Mouse (Mus musculus): ENCODE measurements around the gene Gabbr2. TPM values are rescaled to one million over a fixed set of nuclear protein-coding genes. Genes with fewer than 3 reads are reported as not detected.

Gene Gabbr2
- polyA plus RNA-seq, 1 experiment from 2014 or later: 0.27 TPM

DNA sequence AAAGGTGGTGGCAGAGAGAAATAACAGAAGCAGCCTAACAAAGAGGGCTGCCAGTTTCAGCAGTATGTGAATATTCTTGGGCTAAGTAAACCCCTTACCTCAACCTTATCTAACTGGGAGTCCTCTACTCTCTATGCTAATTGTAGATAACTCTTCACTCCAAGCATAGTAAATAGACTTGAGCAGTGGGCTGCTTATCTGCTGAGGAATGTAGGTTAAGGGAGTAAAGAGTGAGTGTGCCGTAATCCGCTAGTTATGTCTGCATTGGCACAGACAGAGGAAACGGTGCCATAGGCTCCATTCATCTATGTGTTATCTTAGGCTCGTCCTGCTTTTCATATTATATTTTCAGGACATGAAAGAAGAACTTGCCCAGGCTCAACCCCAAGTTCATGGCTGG, 129.0 kb downstream of the Gabbr2 start:
- Histone ChIP-seq H3K27ac (ENCODE audit: low read depth, low read length) (no peak overlapping the region), H3K4me3 (ENCODE audit: low read depth, low read length) (no peak overlapping the region), H3K9ac (ENCODE audit: low read length) (no peak overlapping the region), H3K36me3 (ENCODE audit: control insufficient read depth, insufficient read depth, low read length) (no peaks in the 10 kb centered on the region), H3K4me1 (replicated peaks; ENCODE audit: control insufficient read depth, insufficient read depth, low read length) (0 out of 2 replicates have a peak, but pooled peaks cover 4% of the 10 kb centered on the region), H3K4me2 (ENCODE audit: low read depth, low read length, severe bottlenecking) (no peak overlapping the region), H3K9me3 (ENCODE audit: control insufficient read depth, low read length) (no peaks in the 10 kb centered on the region), H3K27me3 (ENCODE audit: control insufficient read depth, insufficient read depth, low read length) (no peaks in the 10 kb centered on the region)
- ATAC-seq (replicated peaks; ENCODE audit: low FRiP score): no peak
- DNase-seq (ENCODE audit: low spot score): no peak
- 90% methylated on average over 4 of the region's 4 CpGs for WGBS

DNA sequence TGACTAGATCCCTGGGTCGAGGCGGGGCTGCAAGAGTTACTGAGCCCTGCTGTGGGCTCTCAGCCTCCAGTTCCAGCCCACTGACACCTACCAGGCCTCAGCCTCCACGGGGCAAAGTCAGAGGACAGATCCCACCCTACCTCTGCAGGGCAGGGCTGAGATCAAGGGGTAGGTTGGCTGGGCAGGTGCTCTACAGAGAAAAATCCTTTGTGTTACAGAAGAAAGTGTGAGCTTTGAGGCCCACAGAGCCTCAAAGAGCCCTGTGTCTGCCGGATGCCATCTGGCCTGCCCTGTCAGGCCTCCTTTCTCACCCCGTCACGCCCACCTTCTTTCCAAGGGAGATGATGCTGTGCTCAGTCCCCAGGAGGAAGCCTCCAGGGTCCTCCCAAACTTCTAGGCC, 131.1 kb downstream of the Gabbr2 start:
- no peak overlapping the region for H3K4me2 ChIP-seq (ENCODE audit: low read depth, low read length, severe bottlenecking)
- H3K4me1 ChIP-seq (replicated peaks; ENCODE audit: control insufficient read depth, insufficient read depth, low read length): 0 out of 2 replicates have a peak, but pooled peaks cover 4% of the 10 kb centered on the region
- DNase-seq (ENCODE audit: low spot score) (no peak), ATAC-seq (replicated peaks; ENCODE audit: low FRiP score) (no peak)
- no peaks in the 10 kb centered on the region for H3K36me3 ChIP-seq (ENCODE audit: control insufficient read depth, insufficient read depth, low read length)
- peaks cover 3% of the 10 kb centered on the region; the same call in 1 of the 2 replicates for H3K27me3 ChIP-seq (ENCODE audit: control insufficient read depth, insufficient read depth, low read length)
- no peak overlapping the region for H3K4me3 ChIP-seq (ENCODE audit: low read depth, low read length)
- WGBS: 84% methylated on average over 6 of the region's 6 CpGs
- H3K9ac ChIP-seq (ENCODE audit: low read length): no peak overlapping the region
- H3K27ac ChIP-seq (ENCODE audit: low read depth, low read length): no peak overlapping the region
- no peaks in the 10 kb centered on the region for H3K9me3 ChIP-seq (ENCODE audit: control insufficient read depth, low read length)

DNA sequence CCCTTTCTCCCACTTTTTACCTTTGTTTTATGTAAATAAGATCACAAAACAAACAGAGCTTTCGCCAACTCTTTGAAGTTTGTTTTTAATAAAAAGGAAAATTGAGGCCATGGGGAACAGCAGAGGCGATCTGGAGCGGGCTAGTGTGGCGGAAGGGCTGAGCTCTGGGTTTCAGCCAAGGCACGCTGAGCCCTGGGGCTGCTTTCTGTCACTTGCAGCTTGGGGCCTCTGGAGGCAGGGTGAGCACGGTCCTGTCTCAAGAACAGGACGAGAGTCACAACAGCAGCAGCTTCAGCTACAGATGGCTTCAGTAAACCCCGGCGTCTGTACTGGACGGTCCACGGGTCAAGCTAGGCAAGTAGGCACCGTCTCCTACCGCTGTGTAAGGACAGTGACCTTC, 132.8 kb downstream of the Gabbr2 start:
- H3K4me1 ChIP-seq (replicated peaks; ENCODE audit: control insufficient read depth, insufficient read depth, low read length): peaks cover 4% of the 10 kb centered on the region; the same call in 1 of the 2 replicates
- 31% methylated on average over 13 of the region's 13 CpGs for WGBS
- ATAC-seq (replicated peaks; ENCODE audit: low FRiP score) (peak; percentile 28; the same call in 1 of the 2 replicates), DNase-seq (ENCODE audit: low spot score) (peak; percentile 76)
- H3K9me3 ChIP-seq (ENCODE audit: control insufficient read depth, low read length): no peaks in the 10 kb centered on the region
- H3K27ac ChIP-seq (ENCODE audit: low read depth, low read length): no peak overlapping the region
- no peak overlapping the region for H3K4me3 ChIP-seq (ENCODE audit: low read depth, low read length)
- H3K9ac ChIP-seq (ENCODE audit: low read length): no peak overlapping the region
- no peaks in the 10 kb centered on the region for H3K36me3 ChIP-seq (ENCODE audit: control insufficient read depth, insufficient read depth, low read length)
- peaks cover 3% of the 10 kb centered on the region; the same call in 1 of the 2 replicates for H3K27me3 ChIP-seq (ENCODE audit: control insufficient read depth, insufficient read depth, low read length)
- no peak overlapping the region for H3K4me2 ChIP-seq (ENCODE audit: low read depth, low read length, severe bottlenecking)

DNA sequence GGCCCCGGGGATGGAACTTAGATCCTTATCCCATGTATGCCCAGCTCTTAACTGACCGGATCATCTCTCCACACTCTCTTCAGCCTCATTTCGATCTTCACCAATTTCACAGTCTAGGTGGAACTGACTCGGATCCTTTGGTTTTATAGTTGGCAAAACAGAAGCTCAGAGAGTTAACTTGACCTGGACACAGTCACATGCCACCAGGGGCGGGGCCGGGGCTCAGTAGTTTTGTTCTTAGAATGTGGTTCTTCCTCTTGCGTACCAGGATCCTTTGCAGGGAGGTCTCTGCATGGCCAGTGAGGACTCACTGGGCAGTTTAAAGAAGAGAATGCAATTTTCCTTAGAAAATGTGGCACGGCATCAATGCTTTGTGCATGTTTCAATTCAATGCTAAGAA, 135.5 kb downstream of the Gabbr2 start:
- Histone ChIP-seq H3K4me3 (ENCODE audit: low read depth, low read length) (no peak overlapping the region), H3K36me3 (ENCODE audit: control insufficient read depth, insufficient read depth, low read length) (no peaks in the 10 kb centered on the region), H3K4me1 (replicated peaks; ENCODE audit: control insufficient read depth, insufficient read depth, low read length) (peaks cover 4% of the 10 kb centered on the region; the same call in 1 of the 2 replicates), H3K9ac (ENCODE audit: low read length) (no peak overlapping the region), H3K4me2 (ENCODE audit: low read depth, low read length, severe bottlenecking) (no peak overlapping the region), H3K9me3 (ENCODE audit: control insufficient read depth, low read length) (no peaks in the 10 kb centered on the region), H3K27ac (ENCODE audit: low read depth, low read length) (no peak overlapping the region), H3K27me3 (ENCODE audit: control insufficient read depth, insufficient read depth, low read length) (peaks cover 3% of the 10 kb centered on the region; the same call in 1 of the 2 replicates)
- no peak for ATAC-seq (replicated peaks; ENCODE audit: low FRiP score)
- WGBS: 90% methylated on average over 8 of the region's 8 CpGs
- peak; percentile 41 for DNase-seq (ENCODE audit: low spot score)

DNA sequence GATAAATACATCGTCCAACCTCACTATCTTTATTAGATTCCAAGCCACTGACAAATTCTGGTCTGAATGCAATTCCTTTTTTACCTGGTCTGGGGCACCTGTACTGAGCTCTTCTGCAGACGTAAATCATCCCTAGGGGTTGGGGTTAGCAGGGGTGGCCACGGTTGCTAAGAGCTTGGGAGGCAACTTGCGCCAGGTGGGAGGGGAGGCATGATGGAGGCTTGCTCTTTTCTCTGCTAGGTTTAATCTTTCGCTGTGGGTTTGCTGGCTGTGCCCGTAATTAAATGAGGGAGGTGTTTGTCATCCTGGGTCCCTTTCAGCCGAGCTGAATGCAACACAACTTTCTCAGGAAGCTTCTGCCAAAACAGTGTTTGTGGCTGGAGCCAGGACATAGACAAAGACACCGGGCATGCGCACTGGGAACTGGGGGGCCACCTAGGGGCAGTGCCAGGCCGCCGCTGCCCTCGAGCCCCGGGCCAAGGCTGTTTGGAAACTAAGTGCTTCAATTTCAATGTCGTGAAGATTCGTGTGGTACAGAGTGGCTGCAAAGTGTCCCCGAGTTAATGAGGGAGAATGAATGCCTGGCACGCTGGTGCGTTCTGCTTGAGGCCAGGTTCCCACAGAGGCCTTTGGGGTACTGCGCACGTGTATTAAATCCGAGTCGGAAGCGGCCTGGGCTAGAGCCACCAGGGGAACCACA, 136.8 kb downstream of the Gabbr2 start:
- ATAC-seq (replicated peaks; ENCODE audit: low FRiP score) (0 out of 2 replicates have a peak, but pooled peaks have one; percentile 39), DNase-seq (ENCODE audit: low spot score) (peak; percentile 63)
- WGBS: 54% methylated on average over 23 of the region's 23 CpGs
- no peak overlapping the region for H3K4me2 ChIP-seq (ENCODE audit: low read depth, low read length, severe bottlenecking)
- no peak overlapping the region for H3K27ac ChIP-seq (ENCODE audit: low read depth, low read length)
- peaks cover 3% of the 10 kb centered on the region; the same call in 1 of the 2 replicates for H3K27me3 ChIP-seq (ENCODE audit: control insufficient read depth, insufficient read depth, low read length)
- H3K4me3 ChIP-seq (ENCODE audit: low read depth, low read length): no peak overlapping the region
- no peaks in the 10 kb centered on the region for H3K9me3 ChIP-seq (ENCODE audit: control insufficient read depth, low read length)
- H3K9ac ChIP-seq (ENCODE audit: low read length): no peak overlapping the region; the same call in 1 of the 2 replicates
- no peaks in the 10 kb centered on the region for H3K36me3 ChIP-seq (ENCODE audit: control insufficient read depth, insufficient read depth, low read length)
- H3K4me1 ChIP-seq (replicated peaks; ENCODE audit: control insufficient read depth, insufficient read depth, low read length): peaks cover 4% of the 10 kb centered on the region; the same call in 1 of the 2 replicates

DNA sequence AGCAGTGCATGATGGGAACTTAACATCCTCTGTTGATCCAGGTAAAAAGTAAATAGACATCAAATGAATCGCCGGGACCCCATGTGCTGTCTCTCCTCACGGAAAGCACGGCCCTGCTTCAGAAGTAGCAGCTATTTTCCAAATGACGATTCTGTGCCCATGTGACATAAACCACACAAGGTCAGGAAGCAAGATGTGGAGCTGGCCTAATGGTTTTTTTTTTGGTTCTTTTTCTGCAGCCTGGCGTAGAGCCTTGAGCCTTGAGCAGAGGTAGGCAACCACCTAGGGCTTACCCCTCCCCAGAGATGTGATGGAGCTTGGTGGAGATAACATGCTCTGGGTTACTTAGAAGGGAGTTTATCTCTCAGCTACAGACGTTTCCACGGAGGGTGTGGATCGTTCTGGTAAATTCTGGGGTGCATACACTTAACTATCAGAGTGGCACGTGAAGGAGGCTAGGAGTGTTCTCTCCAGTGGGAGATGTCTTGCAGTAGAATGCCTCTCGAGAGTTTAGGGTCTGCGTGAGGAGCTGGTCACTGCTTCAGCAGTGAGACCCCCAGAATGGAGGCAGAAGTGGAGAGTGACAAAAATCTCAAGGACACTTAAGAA, 137.7 kb downstream of the Gabbr2 start:
- peaks cover 3% of the 10 kb centered on the region; the same call in 1 of the 2 replicates for H3K27me3 ChIP-seq (ENCODE audit: control insufficient read depth, insufficient read depth, low read length)
- WGBS: 89% methylated on average over 12 of the region's 12 CpGs
- no peaks in the 10 kb centered on the region for H3K36me3 ChIP-seq (ENCODE audit: control insufficient read depth, insufficient read depth, low read length)
- H3K4me1 ChIP-seq (replicated peaks; ENCODE audit: control insufficient read depth, insufficient read depth, low read length): peaks cover 2% of the 10 kb centered on the region; the same call in 1 of the 2 replicates
- no peak for DNase-seq (ENCODE audit: low spot score)
- H3K9me3 ChIP-seq (ENCODE audit: control insufficient read depth, low read length): no peaks in the 10 kb centered on the region
- H3K9ac ChIP-seq (ENCODE audit: low read length): no peak overlapping the region
- H3K4me3 ChIP-seq (ENCODE audit: low read depth, low read length): no peak overlapping the region
- no peak overlapping the region for H3K27ac ChIP-seq (ENCODE audit: low read depth, low read length)
- 0 out of 2 replicates have a peak, but pooled peaks have one; percentile 30 for ATAC-seq (replicated peaks; ENCODE audit: low FRiP score)
- no peak overlapping the region for H3K4me2 ChIP-seq (ENCODE audit: low read depth, low read length, severe bottlenecking)

DNA sequence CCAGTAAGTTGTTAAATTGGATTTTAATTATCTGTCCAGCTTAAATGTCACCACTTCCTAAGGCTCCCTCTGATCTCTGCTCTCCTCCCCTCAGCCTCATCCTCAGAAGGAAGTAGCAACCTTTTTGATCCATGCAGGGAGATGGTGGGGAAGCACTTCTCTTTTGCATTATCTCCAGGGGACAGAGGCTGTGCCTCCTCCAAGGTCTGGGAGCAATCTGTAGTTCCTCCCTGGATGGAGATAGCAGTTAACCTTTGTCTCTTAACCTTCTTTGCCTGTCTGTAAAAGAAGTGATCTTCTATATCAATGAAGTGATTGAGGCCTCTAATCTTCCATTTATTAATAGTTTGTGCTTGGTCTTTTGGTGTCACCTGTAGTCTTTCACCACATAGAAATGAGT, 143.9 kb downstream of the Gabbr2 start:
- H3K9ac ChIP-seq (ENCODE audit: low read length): no peak overlapping the region
- H3K4me1 ChIP-seq (replicated peaks; ENCODE audit: control insufficient read depth, insufficient read depth, low read length): no peaks in the 10 kb centered on the region; the same call in 1 of the 2 replicates
- ATAC-seq (replicated peaks; ENCODE audit: low FRiP score): no peak
- H3K27me3 ChIP-seq (ENCODE audit: control insufficient read depth, insufficient read depth, low read length): no peaks in the 10 kb centered on the region
- DNase-seq (ENCODE audit: low spot score): no peak
- no peak overlapping the region for H3K4me3 ChIP-seq (ENCODE audit: low read depth, low read length)
- no peak overlapping the region for H3K27ac ChIP-seq (ENCODE audit: low read depth, low read length)
- H3K4me2 ChIP-seq (ENCODE audit: low read depth, low read length, severe bottlenecking): no peak overlapping the region
- no peaks in the 10 kb centered on the region for H3K9me3 ChIP-seq (ENCODE audit: control insufficient read depth, low read length)
- H3K36me3 ChIP-seq (ENCODE audit: control insufficient read depth, insufficient read depth, low read length): no peaks in the 10 kb centered on the region

DNA sequence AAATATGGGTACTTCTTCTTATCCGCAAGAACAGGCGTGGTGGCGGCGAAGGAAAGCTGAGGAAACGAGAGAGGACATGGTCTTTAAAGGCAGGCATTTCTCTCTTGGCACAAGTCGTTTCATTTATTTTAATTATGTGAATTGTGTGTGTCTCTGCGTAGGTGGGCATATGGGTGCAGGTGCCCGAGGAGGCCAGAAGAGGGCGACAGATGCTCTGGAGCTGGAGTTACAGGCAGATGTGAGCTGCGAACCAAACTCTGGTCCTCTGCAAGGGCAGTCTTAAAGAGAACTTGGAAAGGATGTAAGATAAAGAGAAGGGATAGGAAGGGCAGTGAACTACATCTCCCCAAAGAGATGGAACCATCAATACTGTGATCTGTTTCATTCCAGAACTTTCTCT, 145.3 kb downstream of the Gabbr2 start:
- no peaks in the 10 kb centered on the region for H3K36me3 ChIP-seq (ENCODE audit: control insufficient read depth, insufficient read depth, low read length)
- no peak overlapping the region for H3K9ac ChIP-seq (ENCODE audit: low read length)
- 93% methylated on average over 10 of the region's 10 CpGs for WGBS
- DNase-seq (ENCODE audit: low spot score) (no peak), ATAC-seq (replicated peaks; ENCODE audit: low FRiP score) (no peak)
- H3K9me3 ChIP-seq (ENCODE audit: control insufficient read depth, low read length): no peaks in the 10 kb centered on the region
- no peak overlapping the region for H3K4me2 ChIP-seq (ENCODE audit: low read depth, low read length, severe bottlenecking)
- no peaks in the 10 kb centered on the region for H3K27me3 ChIP-seq (ENCODE audit: control insufficient read depth, insufficient read depth, low read length)
- no peak overlapping the region for H3K27ac ChIP-seq (ENCODE audit: low read depth, low read length)
- no peak overlapping the region for H3K4me3 ChIP-seq (ENCODE audit: low read depth, low read length)
- H3K4me1 ChIP-seq (replicated peaks; ENCODE audit: control insufficient read depth, insufficient read depth, low read length): no peaks in the 10 kb centered on the region; the same call in 1 of the 2 replicates

Data from forebrain, embryonic 11.5 days (tissue).